Mouse (Mus musculus) forebrain, embryonic 13.5 days (tissue): ENCODE measurements at regions not wholly inside any gene's neighbourhood (a gene's known extent, or its start where the extent isn't known, plus 50 kb on each side); places are given as distances from the start of the nearest gene placed in this dataset.

ENCODE experiments used
- ATAC-seq: fragments of 200-750 bp; cut with Nextera tagmentation; 2 replicates; pipeline ENCODE4 v1.8.0; 2017
- H3K27ac ChIP-seq: fragments of 300-500 bp; sonication (generic); 2 replicates; pipeline ENCODE4 v1.5.1; 2015; ENCODE audit warnings: inconsistent platforms, mild to moderate bottlenecking, moderate library complexity
- H3K27me3 ChIP-seq: fragments of 300-500 bp; sonication (generic); 2 replicates; pipeline ENCODE4 v1.6.1; 2015; ENCODE audit warnings: mild to moderate bottlenecking, inconsistent platforms
- H3K36me3 ChIP-seq: fragments of 300-500 bp; sonication (generic); 2 replicates; pipeline ENCODE4 v1.6.1; 2015; ENCODE audit warnings: mild to moderate bottlenecking, inconsistent platforms; ENCODE audit not compliant: poor library complexity, severe bottlenecking
- H3K4me1 ChIP-seq: fragments of 300-500 bp; sonication (generic); 2 replicates; pipeline ENCODE4 v1.6.1; 2015; ENCODE audit warnings: inconsistent platforms
- H3K4me2 ChIP-seq: fragments of 300-500 bp; sonication (generic); 2 replicates; pipeline ENCODE4 v1.6.1; 2015; ENCODE audit warnings: inconsistent platforms, mild to moderate bottlenecking, moderate library complexity
- H3K4me3 ChIP-seq: fragments of 300-500 bp; sonication (generic); 2 replicates; pipeline ENCODE4 v1.5.1; 2015; ENCODE audit warnings: mild to moderate bottlenecking, inconsistent platforms
- H3K9ac ChIP-seq: fragments of 300-500 bp; sonication (generic); 2 replicates; pipeline ENCODE4 v1.6.1; 2015; ENCODE audit warnings: mild to moderate bottlenecking, inconsistent platforms
- H3K9me3 ChIP-seq: fragments of 300-500 bp; sonication (generic); replicated peaks from 2 replicates; pipeline ENCODE4 v1.6.1; 2016; ENCODE audit warnings: inconsistent platforms
- WGBS: fragments of 180-500 bp; shearing (Covaris S2); methylation state at CpG from one replicate; pipeline ENCODE4 v1.1.7; 2015; 5-methylcytosine and 5-hydroxymethylcytosine counted together

DNA sequence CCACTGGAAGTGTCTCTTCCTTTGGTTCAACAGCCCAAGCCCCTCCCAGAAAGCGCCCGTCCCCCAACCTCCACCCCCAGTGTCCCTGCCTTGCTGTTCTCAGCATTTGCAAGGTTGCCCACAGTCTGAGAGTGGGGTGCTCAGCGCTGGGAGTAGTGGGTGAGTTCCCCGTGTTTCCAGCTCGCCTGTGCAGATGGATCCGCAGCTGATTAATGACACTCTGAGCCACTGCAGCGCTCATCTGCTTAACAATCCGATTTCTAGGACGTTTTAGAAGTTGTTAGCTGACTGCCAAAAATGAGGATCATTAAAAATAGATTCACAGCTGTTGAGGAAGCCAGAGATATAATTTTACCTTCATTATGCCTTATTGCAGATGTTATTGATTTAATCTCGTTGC is 280.0 kb upstream of the Npvf start:
- no peaks in the 10 kb centered on the region for H3K36me3 ChIP-seq
- peaks cover 23% of the 10 kb centered on the region for H3K4me1 ChIP-seq
- H3K27ac ChIP-seq = peak overlapping the region; percentile 49
- H3K9me3 ChIP-seq = no peaks in the 10 kb centered on the region
- ATAC-seq = peak; percentile 62; the same call in 1 of the 2 replicates
- no peak overlapping the region for H3K4me3 ChIP-seq
- 72% methylated on average over 10 of the region's 10 CpGs for WGBS
- H3K9ac ChIP-seq = no peak overlapping the region
- H3K27me3 ChIP-seq = no peaks in the 10 kb centered on the region; the same call in 1 of the 2 replicates
- H3K4me2 ChIP-seq = no peak overlapping the region

- no peaks in the 10 kb centered on the region for H3K36me3 ChIP-seq
- H3K9me3 ChIP-seq = no peaks in the 10 kb centered on the region
- H3K27me3 ChIP-seq = no peaks in the 10 kb centered on the region; the same call in 1 of the 2 replicates
- peaks cover 25% of the 10 kb centered on the region for H3K4me1 ChIP-seq
- H3K4me2 ChIP-seq = no peak overlapping the region
- no peak for ATAC-seq
- 83% methylated on average over 8 of the region's 8 CpGs for WGBS
- H3K4me3 ChIP-seq = no peak overlapping the region
- no peak overlapping the region for H3K9ac ChIP-seq
- no peak overlapping the region for H3K27ac ChIP-seq
Observed at GRCm38 (mm10) chr6:50936306-50936705, 282.1 kb upstream of the Npvf start.

DNA sequence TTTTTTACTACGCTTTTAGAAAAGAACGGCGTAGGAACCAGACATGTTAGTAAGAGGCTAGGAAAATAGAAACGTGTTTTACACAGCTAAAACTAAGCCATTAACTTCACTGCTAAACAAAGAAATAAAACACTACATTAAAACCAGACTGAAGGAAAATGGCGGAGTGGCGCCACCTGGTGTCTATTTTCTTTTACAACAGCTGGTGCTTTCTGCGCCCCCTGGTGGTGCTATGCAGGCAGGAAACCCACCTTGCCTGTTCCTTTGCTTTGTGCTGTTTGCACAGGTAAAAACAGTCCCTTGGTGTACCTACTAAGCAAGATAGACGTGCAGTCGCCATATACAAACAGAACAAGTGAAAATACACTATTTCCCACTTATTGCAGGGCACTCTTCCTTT is 282.9 kb upstream of the Npvf start:
- Histone ChIP-seq H3K4me2 (no peak overlapping the region), H3K27ac (no peak overlapping the region), H3K9me3 (no peaks in the 10 kb centered on the region), H3K9ac (no peak overlapping the region), H3K4me1 (peaks cover 25% of the 10 kb centered on the region), H3K4me3 (no peak overlapping the region), H3K36me3 (no peaks in the 10 kb centered on the region), H3K27me3 (no peaks in the 10 kb centered on the region; the same call in 1 of the 2 replicates)
- no peak for ATAC-seq
- 36% methylated on average over 9 of the region's 9 CpGs for WGBS

DNA sequence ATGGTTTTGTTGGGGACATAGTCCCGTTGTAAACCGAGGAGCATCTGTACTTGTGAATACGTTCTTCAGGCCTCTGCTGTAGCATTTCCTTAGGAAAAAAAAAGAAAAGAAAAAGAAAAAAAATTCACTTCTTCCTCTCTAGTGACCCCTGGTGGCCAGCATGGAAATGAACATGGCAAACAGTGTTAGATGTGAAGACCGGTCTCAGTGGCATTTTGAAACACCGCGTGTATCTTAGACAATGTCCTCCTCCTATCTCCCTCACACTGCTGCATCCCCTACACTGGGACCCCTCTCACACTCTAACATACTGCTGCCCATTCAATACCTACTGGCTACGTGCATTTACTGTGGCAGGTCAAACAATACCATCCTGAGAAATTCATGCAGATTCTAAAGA is 284.6 kb upstream of the Npvf start:
- Histone ChIP-seq H3K27me3 (no peaks in the 10 kb centered on the region; the same call in 1 of the 2 replicates), H3K27ac (no peak overlapping the region), H3K4me1 (peaks cover 19% of the 10 kb centered on the region), H3K4me3 (no peak overlapping the region), H3K4me2 (no peak overlapping the region), H3K9ac (no peak overlapping the region), H3K36me3 (no peaks in the 10 kb centered on the region), H3K9me3 (no peaks in the 10 kb centered on the region)
- WGBS = 23% methylated on average over 7 of the region's 7 CpGs
- ATAC-seq = peak; percentile 67

DNA sequence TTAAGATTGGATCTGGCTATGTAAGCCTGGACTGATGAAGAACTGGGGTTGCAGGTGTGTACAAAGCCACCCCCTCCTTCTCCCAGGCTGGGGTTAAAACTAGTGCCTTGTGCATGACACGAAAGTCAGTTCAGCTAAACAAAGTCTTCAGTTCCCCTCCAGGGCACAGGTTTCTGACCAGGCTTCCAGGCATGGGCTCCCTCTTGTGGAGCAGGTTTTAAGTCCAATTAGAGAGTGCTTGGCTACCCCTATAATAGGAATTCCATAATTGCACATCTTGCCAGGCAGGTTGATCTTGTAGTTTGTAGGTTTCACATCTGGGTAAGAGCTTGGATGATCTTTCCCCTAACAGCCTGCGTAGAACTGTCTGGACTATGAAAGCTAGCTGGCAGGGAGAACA is 285.2 kb upstream of the Npvf start:
- Histone ChIP-seq H3K27me3 (no peaks in the 10 kb centered on the region; the same call in 1 of the 2 replicates), H3K27ac (no peak overlapping the region), H3K4me3 (no peak overlapping the region), H3K4me1 (peaks cover 13% of the 10 kb centered on the region; the same call in 1 of the 2 replicates), H3K36me3 (no peaks in the 10 kb centered on the region), H3K9me3 (no peaks in the 10 kb centered on the region), H3K9ac (no peak overlapping the region), H3K4me2 (no peak overlapping the region)
- peak; percentile 26; the same call in 1 of the 2 replicates for ATAC-seq
- WGBS = 55% methylated on average over 2 of the region's 2 CpGs

GRCm38 (mm10) chr6:50940118-50940517 is 285.9 kb upstream of the Npvf start:
- no peak overlapping the region for H3K27ac ChIP-seq
- ATAC-seq = no peak
- 15% methylated on average over 1 of the region's 1 CpGs for WGBS
- no peak overlapping the region for H3K4me3 ChIP-seq
- H3K9ac ChIP-seq = no peak overlapping the region
- H3K27me3 ChIP-seq = no peaks in the 10 kb centered on the region; the same call in 1 of the 2 replicates
- H3K9me3 ChIP-seq = no peaks in the 10 kb centered on the region
- H3K36me3 ChIP-seq = no peaks in the 10 kb centered on the region
- no peak overlapping the region for H3K4me2 ChIP-seq
- peaks cover 12% of the 10 kb centered on the region; the same call in 1 of the 2 replicates for H3K4me1 ChIP-seq

DNA sequence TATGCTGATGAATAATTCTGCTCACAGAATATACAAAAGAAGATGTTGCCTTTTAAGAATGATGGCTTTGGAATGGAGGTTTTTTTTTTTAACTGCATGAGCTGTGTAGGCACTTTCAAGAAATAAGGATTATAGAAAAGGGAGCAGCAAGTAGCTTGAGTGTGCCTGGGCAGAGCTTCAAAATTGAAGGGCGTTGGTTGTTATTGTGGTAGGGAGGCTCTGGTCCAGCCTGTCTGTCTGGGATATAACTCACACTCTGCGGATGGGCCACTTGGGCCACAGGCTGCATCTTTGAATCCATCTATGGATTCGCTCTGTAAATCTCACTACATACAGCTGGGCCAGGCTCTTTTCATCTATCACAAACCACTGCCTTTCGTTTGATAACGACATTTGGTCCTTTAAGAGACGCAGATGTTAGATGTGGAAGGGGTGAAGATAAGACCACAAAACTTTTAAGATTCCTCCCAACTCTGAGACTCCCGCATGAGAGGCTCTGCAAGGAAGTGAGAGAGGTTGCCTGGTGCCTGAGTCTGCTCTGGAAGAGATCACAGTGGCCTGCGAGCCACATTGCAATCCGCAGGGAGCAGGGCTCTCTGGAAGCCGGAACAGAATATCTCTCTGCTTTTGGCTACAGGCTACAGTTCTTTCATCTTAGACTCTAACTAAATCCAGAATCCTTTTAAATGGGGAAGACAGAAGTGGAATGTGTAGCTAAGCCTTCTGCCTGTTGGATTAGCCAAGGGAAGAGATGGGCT is 286.6 kb upstream of the Npvf start:
- no peak overlapping the region for H3K4me2 ChIP-seq
- peaks cover 5% of the 10 kb centered on the region; the same call in 1 of the 2 replicates for H3K4me1 ChIP-seq
- no peak overlapping the region for H3K27ac ChIP-seq
- ATAC-seq = no peak
- H3K36me3 ChIP-seq = no peaks in the 10 kb centered on the region
- H3K9me3 ChIP-seq = no peaks in the 10 kb centered on the region
- H3K4me3 ChIP-seq = no peak overlapping the region
- WGBS = 89% methylated on average over 10 of the region's 10 CpGs
- no peak overlapping the region for H3K9ac ChIP-seq
- no peaks in the 10 kb centered on the region for H3K27me3 ChIP-seq

DNA sequence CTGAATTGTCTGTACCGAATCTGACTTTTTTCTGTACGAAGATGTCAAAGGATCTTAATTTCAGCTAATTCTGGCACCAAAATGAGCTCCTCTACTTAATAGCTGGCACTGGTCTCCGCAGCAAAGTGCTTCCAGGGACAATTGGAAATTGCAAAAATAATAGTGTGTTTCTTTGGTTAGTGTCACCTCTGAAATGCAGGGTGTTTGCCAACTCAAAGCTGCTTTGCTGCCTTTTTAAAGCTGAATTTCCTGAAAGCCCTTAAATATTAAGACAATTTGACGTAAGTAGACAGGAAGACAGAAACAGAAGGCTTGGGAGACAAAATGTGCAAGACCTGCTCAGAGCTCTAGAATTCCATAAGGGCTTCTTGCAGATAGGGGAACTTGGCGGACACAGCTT is 288.5 kb upstream of the Npvf start:
- no peak for ATAC-seq
- H3K4me2 ChIP-seq = no peak overlapping the region
- no peak overlapping the region for H3K27ac ChIP-seq
- peaks cover 2% of the 10 kb centered on the region; the same call in 1 of the 2 replicates for H3K4me1 ChIP-seq
- H3K27me3 ChIP-seq = no peaks in the 10 kb centered on the region
- WGBS = 71% methylated on average over 5 of the region's 5 CpGs
- no peaks in the 10 kb centered on the region for H3K36me3 ChIP-seq
- no peak overlapping the region for H3K9ac ChIP-seq
- H3K9me3 ChIP-seq = no peaks in the 10 kb centered on the region
- H3K4me3 ChIP-seq = no peak overlapping the region

GRCm38 (mm10) chr6:50948061-50948460 is 293.8 kb upstream of the Npvf start:
- H3K36me3 ChIP-seq = no peaks in the 10 kb centered on the region
- H3K27ac ChIP-seq = no peak overlapping the region
- WGBS = 89% methylated on average over 4 of the region's 4 CpGs
- H3K4me3 ChIP-seq = no peak overlapping the region
- H3K9me3 ChIP-seq = no peaks in the 10 kb centered on the region
- no peak overlapping the region for H3K4me2 ChIP-seq
- no peak for ATAC-seq
- H3K9ac ChIP-seq = no peak overlapping the region
- H3K4me1 ChIP-seq = peaks cover 19% of the 10 kb centered on the region
- H3K27me3 ChIP-seq = no peaks in the 10 kb centered on the region; the same call in 1 of the 2 replicates

DNA sequence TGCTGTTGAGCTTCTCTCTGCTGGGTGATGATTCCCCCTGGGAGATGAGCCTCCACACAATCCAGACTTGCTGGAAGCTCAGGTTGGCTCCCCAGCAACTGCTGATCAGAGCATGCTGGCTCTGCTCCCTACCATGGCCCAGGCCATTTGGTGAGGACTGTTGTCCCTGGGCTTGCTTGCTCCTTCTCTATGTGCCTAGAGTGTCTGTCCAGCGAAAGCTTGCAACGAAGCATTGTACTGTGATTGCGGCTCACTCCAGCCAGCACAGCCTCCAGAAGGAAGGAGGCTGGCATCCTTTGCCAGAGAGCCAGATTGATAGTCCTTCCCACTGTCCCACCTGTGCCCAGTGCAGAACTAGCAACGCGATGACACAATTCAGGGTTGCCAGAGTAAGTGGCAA is 295.1 kb upstream of the Npvf start:
- WGBS = 90% methylated on average over 5 of the region's 5 CpGs
- H3K27ac ChIP-seq = no peak overlapping the region
- no peaks in the 10 kb centered on the region for H3K36me3 ChIP-seq
- H3K4me1 ChIP-seq = peaks cover 19% of the 10 kb centered on the region
- H3K27me3 ChIP-seq = no peaks in the 10 kb centered on the region; the same call in 1 of the 2 replicates
- no peaks in the 10 kb centered on the region for H3K9me3 ChIP-seq
- no peak overlapping the region for H3K4me2 ChIP-seq
- H3K4me3 ChIP-seq = no peak overlapping the region
- no peak for ATAC-seq
- H3K9ac ChIP-seq = no peak overlapping the region

DNA sequence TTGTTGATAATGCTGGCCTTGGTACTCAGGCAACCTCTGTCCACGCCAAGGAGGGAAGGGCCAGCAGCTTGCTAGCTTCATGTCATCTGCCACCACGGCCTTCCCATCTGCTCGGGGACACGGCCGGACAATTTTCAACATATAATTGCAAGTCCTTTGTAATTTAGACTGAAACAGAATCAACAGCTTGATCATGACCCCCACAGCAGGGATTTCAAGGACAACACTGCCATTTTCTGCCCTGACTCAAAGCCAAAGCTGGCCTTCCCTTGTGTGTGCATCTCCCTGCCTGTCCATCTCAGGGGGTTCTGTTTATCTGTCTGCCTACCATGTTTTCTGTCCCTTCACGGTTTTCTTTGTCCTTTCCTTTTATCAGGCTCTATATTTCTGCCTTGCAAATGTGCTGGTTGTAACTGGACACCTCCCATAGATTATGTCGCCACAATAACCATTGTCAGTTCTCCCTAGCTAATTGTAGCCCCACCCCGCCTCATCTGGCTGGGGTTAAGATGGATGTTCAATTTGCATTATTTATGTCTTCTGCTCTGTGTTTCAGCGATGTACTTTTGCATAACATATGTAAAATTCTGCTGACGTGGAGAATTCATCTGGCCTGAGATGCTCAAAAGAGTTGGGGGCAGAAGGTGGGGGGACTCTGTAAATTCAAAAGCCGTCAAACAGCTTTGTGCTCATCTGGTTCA is 295.8 kb upstream of the Npvf start:
- 47% methylated on average over 11 of the region's 11 CpGs for WGBS
- Histone ChIP-seq H3K4me1 (peaks cover 19% of the 10 kb centered on the region), H3K36me3 (no peaks in the 10 kb centered on the region), H3K4me2 (no peak overlapping the region), H3K27ac (peak overlapping the region; percentile 65), H3K27me3 (no peaks in the 10 kb centered on the region; the same call in 1 of the 2 replicates), H3K9me3 (no peaks in the 10 kb centered on the region), H3K4me3 (no peak overlapping the region), H3K9ac (no peak overlapping the region)
- ATAC-seq = peak; percentile 55

DNA sequence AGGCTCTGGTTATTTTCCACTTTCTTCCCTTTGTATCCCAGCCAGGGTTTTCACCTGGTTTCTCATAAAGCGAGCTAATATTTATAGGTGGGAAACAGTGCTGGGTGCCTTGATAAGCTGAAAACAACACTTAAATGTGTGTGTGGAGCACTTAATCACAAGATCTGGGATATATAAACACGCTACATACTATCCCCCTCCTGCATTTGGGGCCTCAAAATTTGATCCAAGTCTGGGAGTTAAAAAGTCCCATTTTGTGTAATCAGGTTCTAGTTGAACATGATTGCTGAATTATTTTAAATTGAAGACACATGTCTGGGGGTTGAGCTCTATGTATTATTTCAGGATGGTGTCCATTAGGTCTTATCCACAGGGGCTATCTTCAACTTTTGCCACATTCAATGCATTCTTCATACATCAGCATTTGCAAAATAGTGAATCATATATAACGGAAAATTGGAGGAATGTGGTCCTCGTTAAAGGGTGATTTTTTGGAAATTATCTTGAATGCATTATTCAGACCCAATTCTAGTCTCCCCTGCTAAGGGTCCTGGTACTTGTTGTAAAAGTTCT is 303.2 kb upstream of the Npvf start:
- ATAC-seq = no peak
- Histone ChIP-seq H3K4me1 (0 out of 2 replicates have a peak, but pooled peaks cover 1% of the 10 kb centered on the region), H3K9ac (no peak overlapping the region), H3K27ac (no peak overlapping the region), H3K4me2 (no peak overlapping the region), H3K4me3 (no peak overlapping the region), H3K27me3 (no peaks in the 10 kb centered on the region), H3K36me3 (no peaks in the 10 kb centered on the region), H3K9me3 (no peaks in the 10 kb centered on the region)
- WGBS = 92% methylated on average over 4 of the region's 4 CpGs
